Mouse (Mus musculus) cortical plate, adult 2 months (tissue): ENCODE measurements around the gene Fam24a.

ENCODE experiments used
- CTCF ChIP-seq: fragments of 200-500 bp; IDR thresholded peaks from 2 replicates; pipeline ENCODE4 v1.5.1; 2011; ENCODE audit warnings: mild to moderate bottlenecking, control low read depth, low read length; ENCODE audit not compliant: insufficient read depth; ENCODE audit errors: extremely low read depth
- POLR2A ChIP-seq: fragments of 200-500 bp; IDR thresholded peaks from 2 replicates; pipeline ENCODE4 v1.6.1; 2011; ENCODE audit warnings: mild to moderate bottlenecking, low read length, control low read depth; ENCODE audit not compliant: insufficient read depth; ENCODE audit errors: extremely low read depth

DNA sequence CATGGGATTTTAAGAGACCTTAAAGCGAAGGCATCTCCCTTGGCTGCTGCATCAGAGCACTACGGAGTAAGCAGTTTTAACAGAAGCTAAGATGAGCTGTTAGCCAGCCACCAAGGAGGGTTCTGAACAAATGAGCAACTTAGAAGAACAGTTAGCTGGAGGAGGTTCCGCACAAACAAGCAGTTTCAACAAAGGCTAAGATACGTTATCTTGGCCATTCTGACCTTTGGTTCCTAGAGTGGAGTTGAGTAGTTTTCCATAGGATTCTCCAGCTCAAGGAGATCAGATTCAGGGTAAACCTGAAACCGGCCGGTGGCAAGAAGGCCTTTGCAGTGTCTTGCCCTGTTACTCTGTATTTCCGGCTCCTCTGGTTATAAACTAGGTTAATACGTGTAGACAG is 30.5 kb downstream of the Fam24a start:
- TF ChIP-seq CTCF (no peak), POLR2A (no peak)
